Mouse (Mus musculus) forebrain, embryonic 14.5 days (tissue): Measurements from ENCODE around the gene Rpn2. TPM values are rescaled to one million over a fixed set of nuclear protein-coding genes. Genes with fewer than 3 reads are reported as not detected.

Experiments used
- ATAC-seq: fragments of 200-750 bp; cut with Nextera tagmentation; 2 replicates; pipeline ENCODE4 v1.8.0; 2017; ENCODE audit warnings: mild to moderate bottlenecking, moderate library complexity
- DNase-seq: peaks from one replicate; pipeline ENCODE4 v3.0.0-alpha.2; 2015; ENCODE audit warnings: low spot score
- H3K27ac ChIP-seq: fragments of 300-500 bp; sonication (generic); 2 replicates; pipeline ENCODE4 v1.5.1; 2014; ENCODE audit warnings: low read depth, mild to moderate bottlenecking, control low read depth, low read length, moderate library complexity
- H3K27me3 ChIP-seq: fragments of 300-500 bp; sonication (generic); replicated peaks from 2 replicates; pipeline ENCODE4 v1.6.1; 2014; ENCODE audit warnings: low read length, control low read depth, mixed read lengths; ENCODE audit not compliant: control insufficient read depth, insufficient read depth
- H3K36me3 ChIP-seq: fragments of 300-500 bp; sonication (generic); 2 replicates; pipeline ENCODE4 v1.6.1; 2014; ENCODE audit warnings: low read length, control low read depth; ENCODE audit not compliant: control insufficient read depth, insufficient read depth
- H3K4me1 ChIP-seq: fragments of 300-500 bp; sonication (generic); 2 replicates; pipeline ENCODE4 v1.6.1; 2014; ENCODE audit warnings: antibody characterized with exemption, low read length, control low read depth; ENCODE audit not compliant: control insufficient read depth, insufficient read depth
- H3K4me2 ChIP-seq: fragments of 300-500 bp; sonication (generic); 2 replicates; pipeline ENCODE4 v1.6.1; 2014; ENCODE audit warnings: mild to moderate bottlenecking, control low read depth, low read length
- H3K4me3 ChIP-seq: fragments of 300-500 bp; sonication (generic); 2 replicates; pipeline ENCODE4 v1.5.1; 2014; ENCODE audit warnings: low read depth, low read length, control low read depth
- H3K9ac ChIP-seq: fragments of 300-500 bp; sonication (generic); 2 replicates; pipeline ENCODE4 v1.6.1; 2014; ENCODE audit warnings: mild to moderate bottlenecking, low read length, control low read depth, moderate library complexity
- H3K9me3 ChIP-seq: fragments of 300-500 bp; sonication (generic); replicated peaks from 2 replicates; pipeline ENCODE4 v1.6.1; 2016; ENCODE audit warnings: low read length, control low read depth, mixed read lengths; ENCODE audit not compliant: control insufficient read depth
- WGBS: fragments of 180-500 bp; shearing (Covaris S2); extraction: QIAGEN DNeasy Blood & Tissue Kit; methylation state at CpG from one replicate; pipeline ENCODE4 v1.1.7; 2014; 5-methylcytosine and 5-hydroxymethylcytosine counted together
- polyA plus RNA-seq: library from polyadenylated mRNA; unstranded; fragments of >200 nt; fragmentation: Nextera tagmentation; extraction: Ambion mirVana; gene quantifications from 2 replicates; pipeline ENCODE4 v1.2.1, GENCODE M21; 2014

Rpn2 gene
- polyA plus RNA-seq, 1 experiment from 2014 or later = 163 TPM

GRCm38 (mm10) chr2:157353183-157353582, 74.4 kb downstream of the Rpn2 start:
- H3K4me3 ChIP-seq = no peak overlapping the region
- ATAC-seq (no peak), DNase-seq (no peak)
- WGBS = 81% methylated on average over 4 of the region's 4 CpGs
- no peaks in the 10 kb centered on the region for H3K36me3 ChIP-seq
- no peak overlapping the region for H3K27ac ChIP-seq
- H3K9ac ChIP-seq = no peak overlapping the region
- H3K9me3 ChIP-seq = no peaks in the 10 kb centered on the region
- H3K4me2 ChIP-seq = no peak overlapping the region
- no peaks in the 10 kb centered on the region for H3K27me3 ChIP-seq
- peaks cover 14% of the 10 kb centered on the region for H3K4me1 ChIP-seq

GRCm38 (mm10) chr2:157354106-157354505, 75.3 kb downstream of the Rpn2 start:
- peaks cover 6% of the 10 kb centered on the region for H3K4me1 ChIP-seq
- WGBS = 39% methylated on average over 3 of the region's 3 CpGs
- H3K4me3 ChIP-seq = no peak overlapping the region
- ATAC-seq (no peak), DNase-seq (peak; percentile 44)
- no peaks in the 10 kb centered on the region for H3K9me3 ChIP-seq
- H3K36me3 ChIP-seq = no peaks in the 10 kb centered on the region
- no peak overlapping the region for H3K4me2 ChIP-seq
- no peak overlapping the region for H3K27ac ChIP-seq
- no peaks in the 10 kb centered on the region for H3K27me3 ChIP-seq
- no peak overlapping the region for H3K9ac ChIP-seq

GRCm38 (mm10) chr2:157360028-157360427, 81.2 kb downstream of the Rpn2 start:
- Histone ChIP-seq H3K4me3 (no peak overlapping the region), H3K4me1 (no peaks in the 10 kb centered on the region), H3K27ac (no peak overlapping the region), H3K9me3 (no peaks in the 10 kb centered on the region), H3K36me3 (no peaks in the 10 kb centered on the region), H3K9ac (no peak overlapping the region), H3K27me3 (no peaks in the 10 kb centered on the region), H3K4me2 (no peak overlapping the region)
- ATAC-seq (no peak), DNase-seq (no peak)
- WGBS = 88% methylated on average over 5 of the region's 5 CpGs

- no peak for DNase-seq
- H3K4me3 ChIP-seq = no peak overlapping the region
- ATAC-seq = no peak
- H3K27me3 ChIP-seq = no peaks in the 10 kb centered on the region
- peaks cover 3% of the 10 kb centered on the region; the same call in 1 of the 2 replicates for H3K4me1 ChIP-seq
- H3K36me3 ChIP-seq = no peaks in the 10 kb centered on the region
- no peak overlapping the region for H3K27ac ChIP-seq
- H3K9me3 ChIP-seq = no peaks in the 10 kb centered on the region
- no peak overlapping the region for H3K4me2 ChIP-seq
- H3K9ac ChIP-seq = no peak overlapping the region
- WGBS = 91% methylated on average over 3 of the region's 3 CpGs
Observed at GRCm38 (mm10) chr2:157363031-157363430, 84.2 kb downstream of the Rpn2 start.

GRCm38 (mm10) chr2:157366762-157367161, 87.9 kb downstream of the Rpn2 start:
- peak overlapping the region; percentile 91; the same call in 1 of the 2 replicates for H3K27ac ChIP-seq
- H3K27me3 ChIP-seq = no peaks in the 10 kb centered on the region
- ATAC-seq = no peak
- no peak for DNase-seq
- peaks cover 14% of the 10 kb centered on the region for H3K4me1 ChIP-seq
- H3K36me3 ChIP-seq = peaks cover 4% of the 10 kb centered on the region; the same call in 1 of the 2 replicates
- peak overlapping the region; percentile 90 for H3K4me2 ChIP-seq
- peak overlapping the region; percentile 86; the same call in 1 of the 2 replicates for H3K4me3 ChIP-seq
- 86% methylated on average over 9 of the region's 9 CpGs for WGBS
- no peaks in the 10 kb centered on the region for H3K9me3 ChIP-seq
- H3K9ac ChIP-seq = peak overlapping the region; percentile 94; the same call in 1 of the 2 replicates

- DNase-seq = peak; percentile 91
- H3K4me3 ChIP-seq = peak within 1 kb of the TSS; percentile 86
- H3K9me3 ChIP-seq = no peaks in the 10 kb centered on the region
- ATAC-seq = peak; percentile 94
- WGBS = 4% methylated on average over 42 of the region's 42 CpGs
- no peaks in the 10 kb centered on the region for H3K27me3 ChIP-seq
- H3K36me3 ChIP-seq = peaks cover 4% of the 10 kb centered on the region; the same call in 1 of the 2 replicates
- peak within 1 kb of the TSS; percentile 91 for H3K27ac ChIP-seq
- H3K4me2 ChIP-seq = peak within 1 kb of the TSS; percentile 90
- peak within 1 kb of the TSS; percentile 94 for H3K9ac ChIP-seq
- H3K4me1 ChIP-seq = peaks cover 14% of the 10 kb centered on the region
Observed at GRCm38 (mm10) chr2:157367184-157367893, 88.5 kb downstream of the Rpn2 start, which contains the start of gene Manbal. Gene Manbal, plus strand, starts transcription at chr2:157367594.

GRCm38 (mm10) chr2:157367991-157368390, 89.2 kb downstream of the Rpn2 start:
- WGBS = 11% methylated on average over 13 of the region's 13 CpGs
- peak; percentile 21; the same call in 1 of the 2 replicates for ATAC-seq
- Histone ChIP-seq H3K4me1 (peaks cover 14% of the 10 kb centered on the region), H3K9ac (peak overlapping the region; percentile 94), H3K9me3 (no peaks in the 10 kb centered on the region), H3K4me3 (peak overlapping the region; percentile 86), H3K4me2 (peak overlapping the region; percentile 90), H3K27ac (peak overlapping the region; percentile 91), H3K27me3 (no peaks in the 10 kb centered on the region), H3K36me3 (peaks cover 6% of the 10 kb centered on the region; the same call in 1 of the 2 replicates)
- no peak for DNase-seq

GRCm38 (mm10) chr2:157371696-157372095, 92.9 kb downstream of the Rpn2 start:
- no peak overlapping the region for H3K4me2 ChIP-seq
- no peaks in the 10 kb centered on the region for H3K9me3 ChIP-seq
- H3K27ac ChIP-seq = no peak overlapping the region
- H3K4me1 ChIP-seq = peaks cover 25% of the 10 kb centered on the region
- no peak overlapping the region for H3K4me3 ChIP-seq
- 81% methylated on average over 6 of the region's 6 CpGs for WGBS
- DNase-seq (no peak), ATAC-seq (no peak)
- H3K9ac ChIP-seq = no peak overlapping the region
- H3K27me3 ChIP-seq = no peaks in the 10 kb centered on the region
- peaks cover 9% of the 10 kb centered on the region; the same call in 1 of the 2 replicates for H3K36me3 ChIP-seq

GRCm38 (mm10) chr2:157373681-157374080, 94.9 kb downstream of the Rpn2 start:
- no peak for DNase-seq
- H3K9ac ChIP-seq = no peak overlapping the region
- H3K36me3 ChIP-seq = peaks cover 9% of the 10 kb centered on the region; the same call in 1 of the 2 replicates
- no peak overlapping the region for H3K4me2 ChIP-seq
- ATAC-seq = no peak
- 83% methylated on average over 3 of the region's 3 CpGs for WGBS
- no peak overlapping the region for H3K27ac ChIP-seq
- no peaks in the 10 kb centered on the region for H3K27me3 ChIP-seq
- peaks cover 15% of the 10 kb centered on the region for H3K4me1 ChIP-seq
- H3K4me3 ChIP-seq = no peak overlapping the region
- no peaks in the 10 kb centered on the region for H3K9me3 ChIP-seq
